Mouse (Mus musculus) CH12.LX (cell line): ENCODE results near the gene Nell1.

Source experiments
- CTCF ChIP-seq, 2 experiments: IDR thresholded peaks in 1 of 2; conservative IDR thresholded peaks in 1 of 2; 2 replicates each; pipeline ENCODE4 v1.5.1; 2011 to 2012; ENCODE audit warnings: low read depth in 2 of 2, low read length in 2 of 2, improper control_type of control experiment in 1 of 2, inconsistent platforms in 1 of 2, mild to moderate bottlenecking in 1 of 2, moderate library complexity in 1 of 2
- EP300 ChIP-seq: IDR thresholded peaks from 2 replicates; pipeline ENCODE4 v1.6.1; 2011; ENCODE audit warnings: low read length, improper control_type of control experiment
- ETS1 ChIP-seq: conservative IDR thresholded peaks from 2 replicates; pipeline ENCODE4 v1.6.1; 2012; ENCODE audit warnings: low read depth, mild to moderate bottlenecking, inconsistent platforms, low read length, improper control_type of control experiment, moderate library complexity
- GABPA ChIP-seq: IDR thresholded peaks from 2 replicates; pipeline ENCODE4 v1.6.1; 2012; ENCODE audit warnings: low read depth, low read length, improper control_type of control experiment, inconsistent platforms; ENCODE audit not compliant: insufficient replicate concordance
- MAFK ChIP-seq: IDR thresholded peaks from 2 replicates; pipeline ENCODE4 v1.6.1; 2011; ENCODE audit warnings: low read length, improper control_type of control experiment; ENCODE audit not compliant: insufficient replicate concordance
- POLR2A ChIP-seq: IDR thresholded peaks from 2 replicates; pipeline ENCODE4 v1.6.1; 2011; ENCODE audit warnings: low read depth, mild to moderate bottlenecking, improper control_type of control experiment, low read length
- POLR2AphosphoS2 ChIP-seq: IDR thresholded peaks from 2 replicates; pipeline ENCODE4 v1.6.1; 2011; ENCODE audit warnings: low read depth, low read length, improper control_type of control experiment
- RAD21 ChIP-seq: IDR thresholded peaks from 2 replicates; pipeline ENCODE4 v1.6.1; 2011; ENCODE audit warnings: low read depth, mild to moderate bottlenecking, low read length, improper control_type of control experiment, moderate library complexity
- SMC3 ChIP-seq: IDR thresholded peaks from 2 replicates; pipeline ENCODE4 v1.6.1; 2011; ENCODE audit warnings: low read depth, low read length, improper control_type of control experiment
- TCF12 ChIP-seq: IDR thresholded peaks from 2 replicates; pipeline ENCODE4 v1.6.1; 2014; ENCODE audit warnings: low read depth, mild to moderate bottlenecking, inconsistent platforms, low read length, improper control_type of control experiment
- USF1 ChIP-seq: IDR thresholded peaks from 2 replicates; pipeline ENCODE4 v1.6.1; 2014; ENCODE audit warnings: low read depth, mild to moderate bottlenecking, inconsistent platforms, low read length, improper control_type of control experiment
- ZKSCAN1 ChIP-seq: IDR thresholded peaks from 2 replicates; pipeline ENCODE4 v1.6.1; 2012; ENCODE audit warnings: low read depth, inconsistent platforms, low read length, improper control_type of control experiment, borderline replicate concordance
- ZMIZ1 ChIP-seq: IDR thresholded peaks from 2 replicates; pipeline ENCODE4 v1.6.1; 2012; ENCODE audit warnings: low read depth, mild to moderate bottlenecking, inconsistent platforms, low read length, improper control_type of control experiment

DNA sequence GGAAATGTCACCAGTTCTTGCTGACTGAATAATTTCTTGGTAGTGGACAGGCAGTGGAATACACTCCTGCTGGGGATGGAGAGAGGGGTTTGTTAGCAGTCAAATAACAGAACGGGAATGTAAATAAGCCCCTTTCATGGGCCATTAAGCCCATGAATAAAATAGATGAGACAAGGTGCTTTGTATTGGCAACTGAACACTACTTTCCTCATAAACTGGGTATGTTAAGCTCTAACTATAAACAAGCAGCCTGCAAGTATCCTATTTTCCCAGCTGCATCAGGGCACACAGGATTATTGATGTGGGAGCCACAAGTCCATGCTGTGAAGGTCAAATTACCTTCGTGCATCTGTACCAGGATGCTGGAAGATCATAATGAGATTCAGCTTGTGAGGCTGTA, 387.4 kb downstream of the Nell1 start:
- TF ChIP-seq RAD21 = no peak
- no peak for TF ChIP-seq EP300
- no peak for TF ChIP-seq GABPA
- no peak for TF ChIP-seq MAFK
- no peak for TF ChIP-seq ZMIZ1
- TF ChIP-seq USF1 = no peak
- TF ChIP-seq CTCF (conservative IDR thresholded peaks at IDR 0.05 in 1 of 2, IDR thresholded peaks at IDR 0.05 in 1 of 2; ENCODE audit: low read depth in 2 of 2, low read length in 2 of 2) = no peak
- TF ChIP-seq ETS1 = no peak
- TF ChIP-seq TCF12 = no peak
- no peak for TF ChIP-seq ZKSCAN1
- no peak for TF ChIP-seq SMC3
- no peak for TF ChIP-seq POLR2A
- no peak for TF ChIP-seq POLR2AphosphoS2
